Mouse (Mus musculus): ENCODE data around the gene Slc5a2. TPM values are rescaled to one million over a fixed set of nuclear protein-coding genes. Genes with fewer than 3 reads are reported as not detected.
A peak's percentile ranks its signal among the peaks of the same experiment; 100 is the strongest.

Slc5a2 gene
- not detected in 2 replicates for polyA plus RNA-seq (2016; fragmentation: Nextera tagmentation; extraction: Ambion mirVana)

DNA sequence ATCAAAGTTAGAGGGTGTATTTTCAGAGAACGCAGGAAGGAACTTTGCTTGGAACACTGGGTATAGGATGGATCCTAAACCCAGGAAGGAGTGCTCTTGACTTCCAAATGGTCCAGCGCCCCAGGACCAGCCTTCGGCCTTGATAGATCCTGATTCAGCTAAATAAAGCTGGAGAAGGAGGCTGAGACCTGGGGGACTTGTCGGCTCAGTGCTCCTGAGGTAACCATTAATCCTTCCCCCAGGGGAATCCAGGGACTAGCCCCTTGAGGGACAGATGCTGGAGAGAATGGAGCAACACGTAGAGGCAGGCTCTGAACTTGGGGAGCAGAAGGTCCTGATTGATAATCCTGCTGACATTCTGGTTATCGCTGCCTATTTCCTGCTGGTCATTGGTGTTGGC is at the start of gene Slc5a2:
TSS of gene Slc5a2 (plus strand) at position 247 of the 400 bp plus-strand sequence.
- no peak for ATAC-seq (ENCODE audit: insufficient number of reproducible peaks, insufficient read depth, low FRiP score, low TSS enrichment, low read depth)
- Histone ChIP-seq H3K4me3 (replicated peaks) (no peak within 1 kb of the TSS), H3K27me3 (no peaks in the 10 kb centered on the region; the same call in 1 of the 2 replicates), H3K4me2 (no peak within 1 kb of the TSS), H3K4me1 (replicated peaks) (no peaks in the 10 kb centered on the region), H3K27ac (no peak within 1 kb of the TSS), H3K9me3 (no peaks in the 10 kb centered on the region), H3K36me3 (peaks cover 4% of the 10 kb centered on the region; the same call in 1 of the 2 replicates), H3K9ac (replicated peaks) (no peak within 1 kb of the TSS)
- WGBS: 85% methylated on average over 6 of the region's 6 CpGs

DNA sequence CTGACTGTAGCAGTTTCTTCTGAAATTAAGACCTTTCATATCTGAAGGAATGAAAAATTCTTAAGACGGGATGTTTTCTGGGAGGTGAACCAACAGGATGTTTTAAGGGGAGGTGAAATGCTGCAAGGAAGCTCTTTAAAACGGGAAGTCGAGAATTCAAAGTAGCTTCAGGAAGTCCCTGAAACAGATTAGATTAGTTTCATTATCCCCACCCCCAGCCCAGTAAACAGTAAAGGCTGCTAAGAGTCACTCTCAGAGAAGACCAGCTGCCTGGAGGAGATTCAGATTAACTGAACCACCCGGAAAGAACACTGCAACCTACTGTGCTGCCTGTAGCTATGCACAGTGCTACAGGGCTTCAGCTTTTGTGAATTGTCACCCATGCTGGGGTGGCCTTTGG is 45.5 kb upstream of the Slc5a2 start:
- Histone ChIP-seq H3K9ac (replicated peaks) (no peak overlapping the region), H3K27me3 (no peaks in the 10 kb centered on the region), H3K4me1 (replicated peaks) (no peaks in the 10 kb centered on the region), H3K27ac (no peak overlapping the region), H3K4me2 (no peak overlapping the region), H3K4me3 (replicated peaks) (no peak overlapping the region), H3K36me3 (no peaks in the 10 kb centered on the region), H3K9me3 (no peaks in the 10 kb centered on the region)
- no peak for ATAC-seq (ENCODE audit: insufficient number of reproducible peaks, insufficient read depth, low FRiP score, low TSS enrichment, low read depth)
- 84% methylated on average over 4 of the region's 4 CpGs for WGBS

DNA sequence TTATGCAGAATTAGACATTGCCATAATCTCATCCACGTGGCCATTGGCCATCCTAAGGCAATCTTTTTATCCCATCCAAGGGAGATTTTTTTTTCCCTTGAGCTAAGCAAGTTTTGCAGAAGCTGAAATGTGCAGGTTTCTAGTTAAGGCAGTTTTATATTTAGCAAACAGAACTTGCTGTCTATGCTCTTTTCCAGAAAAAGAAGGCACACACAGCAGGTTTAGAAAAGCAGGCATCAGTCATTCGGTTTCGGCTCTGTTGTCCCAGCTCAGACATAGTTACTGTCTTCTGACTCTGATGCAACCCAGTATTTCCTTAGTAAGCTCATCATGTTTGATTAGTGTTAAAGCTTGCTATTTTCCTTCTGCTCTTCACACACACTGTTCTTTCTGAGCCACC is 44.5 kb upstream of the Slc5a2 start:
- no peak overlapping the region for H3K27ac ChIP-seq
- H3K36me3 ChIP-seq: no peaks in the 10 kb centered on the region
- no peak overlapping the region for H3K4me2 ChIP-seq
- 90% methylated on average over 3 of the region's 3 CpGs for WGBS
- H3K9me3 ChIP-seq: no peaks in the 10 kb centered on the region
- H3K4me1 ChIP-seq (replicated peaks): no peaks in the 10 kb centered on the region
- H3K27me3 ChIP-seq: no peaks in the 10 kb centered on the region
- no peak for ATAC-seq (ENCODE audit: insufficient number of reproducible peaks, insufficient read depth, low FRiP score, low TSS enrichment, low read depth)
- H3K4me3 ChIP-seq (replicated peaks): no peak overlapping the region
- no peak overlapping the region for H3K9ac ChIP-seq (replicated peaks)

DNA sequence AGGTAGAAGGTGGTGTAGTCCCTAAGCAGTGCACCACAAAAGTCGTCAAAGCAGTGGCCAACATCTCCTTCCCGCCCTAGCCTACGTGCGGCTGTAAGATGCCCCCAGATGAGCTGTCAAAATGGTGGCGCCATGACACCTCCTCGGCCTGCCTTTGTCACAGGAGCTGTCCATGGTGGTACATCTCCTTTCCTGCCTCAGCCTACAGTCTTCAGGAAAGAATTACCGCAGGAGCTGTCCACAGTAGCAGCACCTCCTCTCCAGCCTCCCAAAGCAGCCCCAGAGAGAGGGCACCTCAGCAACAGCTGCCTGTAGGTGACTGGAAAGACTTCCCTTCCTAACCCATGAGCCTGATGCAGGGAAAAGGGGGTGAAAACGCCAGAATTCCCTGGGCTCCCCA is 33.7 kb upstream of the Slc5a2 start:
- no peaks in the 10 kb centered on the region for H3K9me3 ChIP-seq
- H3K4me3 ChIP-seq (replicated peaks): no peak overlapping the region
- WGBS: 38% methylated on average over 8 of the region's 8 CpGs
- no peaks in the 10 kb centered on the region for H3K27me3 ChIP-seq
- H3K4me2 ChIP-seq: no peak overlapping the region
- no peak for ATAC-seq (ENCODE audit: insufficient number of reproducible peaks, insufficient read depth, low FRiP score, low TSS enrichment, low read depth)
- no peak overlapping the region for H3K27ac ChIP-seq
- H3K9ac ChIP-seq (replicated peaks): no peak overlapping the region
- H3K4me1 ChIP-seq (replicated peaks): peaks cover 13% of the 10 kb centered on the region
- H3K36me3 ChIP-seq: peaks cover 7% of the 10 kb centered on the region; the same call in 1 of the 2 replicates

DNA sequence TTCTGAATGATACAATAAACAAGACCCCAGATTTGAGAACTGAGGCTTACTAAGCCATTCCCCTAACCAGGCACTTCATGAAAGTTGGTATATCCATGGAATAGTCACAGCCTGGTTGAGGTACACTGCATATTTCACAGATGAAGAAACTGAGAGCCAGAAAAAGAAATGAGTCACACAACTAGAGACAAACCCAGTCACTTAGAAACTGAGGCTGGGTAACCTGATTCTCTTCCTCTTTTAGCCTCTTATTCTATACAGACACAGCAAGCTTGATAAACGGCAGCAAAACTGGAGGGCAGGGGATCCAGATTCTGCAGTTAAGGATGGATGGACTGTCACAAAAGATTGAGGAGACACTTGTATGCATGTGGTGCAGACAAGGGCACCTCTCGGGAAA is 30.7 kb upstream of the Slc5a2 start:
- Histone ChIP-seq H3K27ac (no peak overlapping the region), H3K4me3 (replicated peaks) (no peak overlapping the region), H3K4me2 (no peak overlapping the region), H3K9me3 (no peaks in the 10 kb centered on the region), H3K9ac (replicated peaks) (no peak overlapping the region), H3K4me1 (replicated peaks) (peaks cover 23% of the 10 kb centered on the region), H3K27me3 (no peaks in the 10 kb centered on the region), H3K36me3 (peaks cover 11% of the 10 kb centered on the region)
- no peak for ATAC-seq (ENCODE audit: insufficient number of reproducible peaks, insufficient read depth, low FRiP score, low TSS enrichment, low read depth)
- 78% methylated on average over 2 of the region's 2 CpGs for WGBS

DNA sequence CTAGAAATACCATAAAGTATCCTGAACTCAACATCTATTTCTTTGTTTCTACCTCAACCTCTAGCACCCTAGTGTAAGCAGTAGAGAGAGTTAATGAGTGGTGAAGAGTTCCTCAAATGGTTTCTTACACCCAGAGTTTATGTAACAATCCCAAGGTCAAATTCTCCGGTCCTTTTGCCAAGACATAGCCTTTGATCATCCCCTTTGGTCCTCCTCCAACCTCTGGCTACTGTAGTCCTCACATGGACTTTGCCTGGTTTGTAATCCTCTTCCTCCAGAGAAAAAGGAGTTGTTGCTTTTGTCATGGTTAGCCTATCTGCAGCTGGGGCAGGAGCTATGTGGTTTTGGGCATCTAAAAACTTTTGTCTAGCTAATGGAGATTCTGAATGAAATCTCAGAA is 30.0 kb upstream of the Slc5a2 start:
- no peak for ATAC-seq (ENCODE audit: insufficient number of reproducible peaks, insufficient read depth, low FRiP score, low TSS enrichment, low read depth)
- no peaks in the 10 kb centered on the region for H3K27me3 ChIP-seq
- WGBS: 88% methylated on average over 1 of the region's 1 CpGs

DNA sequence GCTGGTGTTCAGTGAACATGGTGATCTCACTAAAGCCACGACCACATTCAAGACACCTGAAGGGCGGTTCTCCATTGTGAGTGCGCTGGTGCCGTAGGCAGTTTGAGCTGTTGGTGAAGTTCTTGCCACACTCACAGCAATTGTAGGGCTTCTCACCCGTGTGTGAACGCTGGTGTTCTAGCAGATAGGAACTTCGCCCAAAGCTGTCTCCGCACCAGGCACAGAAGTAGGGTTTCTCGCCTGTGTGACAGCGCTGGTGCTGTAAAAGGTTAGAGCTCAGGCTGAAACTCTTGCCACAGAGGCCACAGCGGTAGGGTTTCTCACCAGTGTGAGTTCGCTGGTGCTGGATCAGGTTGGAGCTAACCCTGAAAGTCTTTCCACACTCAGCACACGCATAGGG is 29.0 kb upstream of the Slc5a2 start:
- Histone ChIP-seq H3K9ac (replicated peaks) (no peak overlapping the region), H3K9me3 (no peaks in the 10 kb centered on the region), H3K27me3 (no peaks in the 10 kb centered on the region), H3K4me2 (0 out of 2 replicates have a peak overlapping the region, but pooled peaks have one; percentile 73), H3K4me1 (replicated peaks) (peaks cover 23% of the 10 kb centered on the region), H3K4me3 (replicated peaks) (peak overlapping the region; percentile 72), H3K27ac (no peak overlapping the region), H3K36me3 (peaks cover 27% of the 10 kb centered on the region)
- 91% methylated on average over 13 of the region's 13 CpGs for WGBS
- ATAC-seq (ENCODE audit: insufficient number of reproducible peaks, insufficient read depth, low FRiP score, low TSS enrichment, low read depth): no peak

More for the DNA sequence above, 30.0 kb upstream of the Slc5a2 start:
- no peak overlapping the region for H3K9ac ChIP-seq (replicated peaks)
- H3K9me3 ChIP-seq: no peaks in the 10 kb centered on the region
- H3K4me1 ChIP-seq (replicated peaks): peaks cover 23% of the 10 kb centered on the region
- no peak overlapping the region for H3K4me3 ChIP-seq (replicated peaks)
- peaks cover 17% of the 10 kb centered on the region for H3K36me3 ChIP-seq
- no peak overlapping the region for H3K27ac ChIP-seq
- no peak overlapping the region for H3K4me2 ChIP-seq

DNA sequence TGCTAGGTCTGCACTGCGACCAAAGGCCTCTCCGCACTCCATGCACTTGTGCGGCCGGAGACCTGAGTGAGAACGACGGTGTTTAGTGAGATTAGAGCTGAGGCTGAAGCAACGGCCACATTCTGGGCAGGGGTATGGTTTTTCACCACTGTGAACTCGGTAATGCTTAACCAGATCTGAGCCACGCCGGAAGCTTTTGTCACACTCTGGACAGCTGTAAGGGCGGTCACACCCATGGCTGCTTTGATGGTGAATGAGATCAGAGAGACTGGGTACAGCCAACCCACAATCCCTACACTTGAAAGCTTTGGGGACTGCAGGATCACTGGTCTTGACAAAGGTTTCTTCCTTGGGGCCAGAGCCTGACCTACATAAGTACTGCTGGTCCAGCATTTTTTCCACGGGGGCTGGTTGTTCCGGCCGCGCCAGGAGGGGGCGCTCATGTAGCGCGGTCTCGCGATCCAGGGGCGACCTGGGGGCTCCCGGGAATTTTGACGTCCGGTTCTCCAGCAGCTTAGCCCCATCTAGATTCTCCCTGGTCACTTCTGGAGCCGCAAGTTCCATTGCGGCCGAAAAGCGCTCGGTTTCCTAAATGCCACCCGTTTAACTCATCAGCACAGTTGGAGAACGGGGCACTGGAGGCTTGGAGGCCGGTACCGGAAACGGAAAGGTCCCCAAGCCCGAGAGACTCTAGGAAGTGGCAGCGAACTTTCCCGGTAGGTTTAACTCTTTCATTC is 28.4 kb upstream of the Slc5a2 start, which contains the start of gene Armc5:
TSS of gene Armc5 (plus strand) at position 487 of the 737 bp plus-strand sequence.
- H3K27ac ChIP-seq: peak within 1 kb of the TSS; percentile 96
- peak within 1 kb of the TSS; percentile 72 for H3K4me3 ChIP-seq (replicated peaks)
- peaks cover 23% of the 10 kb centered on the region for H3K4me1 ChIP-seq (replicated peaks)
- no peaks in the 10 kb centered on the region for H3K9me3 ChIP-seq
- H3K9ac ChIP-seq (replicated peaks): peak within 1 kb of the TSS; percentile 78
- ATAC-seq (ENCODE audit: insufficient number of reproducible peaks, insufficient read depth, low FRiP score, low TSS enrichment, low read depth): no peak
- no peaks in the 10 kb centered on the region for H3K27me3 ChIP-seq
- peak within 1 kb of the TSS; percentile 73 for H3K4me2 ChIP-seq
- 25% methylated on average over 37 of the region's 37 CpGs for WGBS
- H3K36me3 ChIP-seq: peaks cover 33% of the 10 kb centered on the region

DNA sequence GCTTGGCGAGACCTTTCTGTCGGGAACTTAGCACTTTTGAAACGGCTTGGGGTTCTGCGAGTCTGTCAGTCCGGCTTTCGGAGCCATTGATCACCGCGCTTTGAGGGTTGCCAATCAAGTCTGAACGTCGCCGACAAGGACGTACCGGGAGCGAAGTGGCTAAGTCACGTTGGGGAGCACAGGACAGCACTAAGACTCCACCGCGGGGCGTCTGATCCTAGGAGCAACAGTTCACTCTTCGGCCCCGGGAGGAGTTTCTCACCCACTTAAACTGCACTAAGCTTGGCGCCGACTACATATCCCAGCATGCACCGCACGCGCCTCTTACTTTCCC is 27.9 kb upstream of the Slc5a2 start:
- H3K9ac ChIP-seq (replicated peaks): peak overlapping the region; percentile 78
- peak overlapping the region; percentile 72 for H3K4me3 ChIP-seq (replicated peaks)
- H3K27me3 ChIP-seq: no peaks in the 10 kb centered on the region
- H3K27ac ChIP-seq: peak overlapping the region; percentile 96
- H3K36me3 ChIP-seq: peaks cover 38% of the 10 kb centered on the region
- H3K4me2 ChIP-seq: peak overlapping the region; percentile 73
- no peak; the same call in none of the 2 replicates for ATAC-seq (ENCODE audit: insufficient number of reproducible peaks, insufficient read depth, low FRiP score, low TSS enrichment, low read depth)
- no peaks in the 10 kb centered on the region for H3K9me3 ChIP-seq
- under 1% methylated on average over 25 of the region's 25 CpGs for WGBS
- H3K4me1 ChIP-seq (replicated peaks): peaks cover 18% of the 10 kb centered on the region

DNA sequence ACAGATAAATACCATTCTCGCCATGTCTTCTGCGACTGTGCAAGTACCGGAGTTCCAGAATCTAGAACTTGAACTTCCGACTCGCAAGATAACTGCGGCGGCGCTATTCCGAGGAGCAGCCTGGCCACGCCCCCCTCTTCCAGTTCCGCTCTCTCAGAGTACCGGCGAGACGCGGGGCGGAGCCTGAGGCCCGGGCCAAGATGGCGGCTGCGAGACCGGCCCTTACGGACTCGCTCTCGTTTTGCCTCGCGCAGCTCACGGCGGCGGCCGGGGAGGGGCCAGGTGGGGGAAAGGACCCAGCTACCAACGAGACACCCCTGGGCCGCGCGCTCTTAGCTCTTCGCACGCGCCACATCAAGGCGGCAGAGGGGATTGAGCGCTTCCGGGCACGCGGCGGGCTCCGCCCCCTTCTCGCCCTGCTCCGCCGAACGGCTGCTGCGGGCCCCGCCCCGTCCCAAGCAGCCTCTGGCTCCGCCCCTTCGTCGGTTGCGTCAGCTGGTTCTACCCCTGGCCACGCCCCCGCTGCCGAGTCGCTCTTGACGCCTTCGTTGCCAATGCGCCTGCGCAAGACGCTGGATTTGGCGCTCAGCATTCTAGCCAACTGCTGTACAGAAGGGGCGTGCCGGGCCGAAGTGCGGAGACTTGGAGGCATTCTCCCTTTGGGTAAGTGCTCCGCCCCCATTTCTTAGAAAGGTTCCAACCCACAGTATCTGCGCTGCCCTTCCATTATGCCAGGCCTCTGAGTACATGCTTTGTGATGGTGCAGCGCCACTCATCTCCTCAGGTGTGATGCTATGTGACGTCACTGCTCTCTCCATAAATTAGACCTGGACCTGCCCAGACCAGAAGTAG is 27.3 kb upstream of the Slc5a2 start, which contains the start of gene 9130023H24Rik:
TSS of gene 9130023H24Rik (minus strand) at position 105 of the 852 bp plus-strand sequence.
- Histone ChIP-seq H3K27ac (peak within 1 kb of the TSS; percentile 96), H3K4me1 (replicated peaks) (peaks cover 12% of the 10 kb centered on the region), H3K27me3 (no peaks in the 10 kb centered on the region), H3K9ac (replicated peaks) (peak within 1 kb of the TSS; percentile 78), H3K9me3 (no peaks in the 10 kb centered on the region), H3K4me3 (replicated peaks) (peak within 1 kb of the TSS; percentile 72), H3K36me3 (peaks cover 44% of the 10 kb centered on the region), H3K4me2 (peak within 1 kb of the TSS; percentile 73)
- peak; percentile 86 for ATAC-seq (ENCODE audit: insufficient number of reproducible peaks, insufficient read depth, low FRiP score, low TSS enrichment, low read depth)
- WGBS: under 1% methylated on average over 72 of the region's 72 CpGs

DNA sequence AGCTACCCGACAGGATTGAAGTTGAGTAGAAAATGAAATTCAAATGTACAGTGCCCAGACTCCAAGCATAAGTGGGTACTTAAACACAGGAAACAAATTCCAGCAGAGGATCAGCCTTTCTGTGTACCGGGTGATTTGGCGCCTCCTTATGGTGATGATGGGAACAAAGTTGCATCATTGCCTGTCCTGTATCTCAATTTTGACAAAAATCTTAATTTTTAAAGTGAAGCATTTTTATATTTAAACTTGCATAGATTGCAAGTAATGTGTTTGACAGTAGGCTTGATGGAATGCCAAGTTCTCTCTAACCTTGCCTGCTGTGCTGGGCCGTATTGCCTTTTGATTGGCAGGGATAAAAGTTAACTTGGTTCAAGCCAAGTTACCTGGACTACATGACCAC is 26.5 kb upstream of the Slc5a2 start:
- Histone ChIP-seq H3K9me3 (no peaks in the 10 kb centered on the region), H3K27me3 (no peaks in the 10 kb centered on the region), H3K36me3 (peaks cover 48% of the 10 kb centered on the region), H3K4me2 (peak overlapping the region; percentile 73), H3K4me3 (replicated peaks) (peak overlapping the region; percentile 72), H3K4me1 (replicated peaks) (peaks cover 11% of the 10 kb centered on the region), H3K27ac (peak overlapping the region; percentile 96), H3K9ac (replicated peaks) (no peak overlapping the region)
- no peak for ATAC-seq (ENCODE audit: insufficient number of reproducible peaks, insufficient read depth, low FRiP score, low TSS enrichment, low read depth)
- 29% methylated on average over 4 of the region's 4 CpGs for WGBS

Data from limb, embryonic 12.5 days (tissue).